Mouse (Mus musculus): ENCODE data around the gene Ccdc167.

The Ccdc167 gene

GRCm38 (mm10) chr17:29716732-29717445 lies at the start of gene Ccdc167:
Ccdc167 (minus strand) TSS chr17:29717044.
- DNase-seq = peak; percentile 96

DNA sequence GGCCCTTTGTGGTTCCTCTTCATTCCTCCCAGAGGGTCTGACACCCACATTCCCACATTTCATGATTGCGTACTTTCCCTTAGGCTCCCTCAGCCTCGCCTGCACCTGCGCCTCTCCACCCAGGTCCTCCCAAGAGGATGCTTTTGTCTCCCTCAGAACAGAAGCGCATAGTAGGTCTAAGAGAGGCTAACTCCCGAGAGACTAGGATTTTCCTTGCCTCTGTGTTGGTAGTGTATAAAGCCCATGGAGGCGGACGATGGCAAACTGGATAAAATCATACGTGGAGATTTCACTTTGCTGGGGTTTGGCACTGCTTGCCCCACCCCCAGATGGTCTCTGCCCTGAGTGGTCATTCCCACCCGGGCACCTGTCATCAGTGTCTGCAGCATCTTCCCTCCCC lies 48.5 kb upstream of the Ccdc167 start:
- no peak for DNase-seq

- DNase-seq = peak; percentile 88
These were observed 45.7 kb upstream of the Ccdc167 start for GRCm38 (mm10) chr17:29762551-29762950.

- DNase-seq = no peak
These were observed 45.1 kb upstream of the Ccdc167 start for GRCm38 (mm10) chr17:29761938-29762337.

DNA sequence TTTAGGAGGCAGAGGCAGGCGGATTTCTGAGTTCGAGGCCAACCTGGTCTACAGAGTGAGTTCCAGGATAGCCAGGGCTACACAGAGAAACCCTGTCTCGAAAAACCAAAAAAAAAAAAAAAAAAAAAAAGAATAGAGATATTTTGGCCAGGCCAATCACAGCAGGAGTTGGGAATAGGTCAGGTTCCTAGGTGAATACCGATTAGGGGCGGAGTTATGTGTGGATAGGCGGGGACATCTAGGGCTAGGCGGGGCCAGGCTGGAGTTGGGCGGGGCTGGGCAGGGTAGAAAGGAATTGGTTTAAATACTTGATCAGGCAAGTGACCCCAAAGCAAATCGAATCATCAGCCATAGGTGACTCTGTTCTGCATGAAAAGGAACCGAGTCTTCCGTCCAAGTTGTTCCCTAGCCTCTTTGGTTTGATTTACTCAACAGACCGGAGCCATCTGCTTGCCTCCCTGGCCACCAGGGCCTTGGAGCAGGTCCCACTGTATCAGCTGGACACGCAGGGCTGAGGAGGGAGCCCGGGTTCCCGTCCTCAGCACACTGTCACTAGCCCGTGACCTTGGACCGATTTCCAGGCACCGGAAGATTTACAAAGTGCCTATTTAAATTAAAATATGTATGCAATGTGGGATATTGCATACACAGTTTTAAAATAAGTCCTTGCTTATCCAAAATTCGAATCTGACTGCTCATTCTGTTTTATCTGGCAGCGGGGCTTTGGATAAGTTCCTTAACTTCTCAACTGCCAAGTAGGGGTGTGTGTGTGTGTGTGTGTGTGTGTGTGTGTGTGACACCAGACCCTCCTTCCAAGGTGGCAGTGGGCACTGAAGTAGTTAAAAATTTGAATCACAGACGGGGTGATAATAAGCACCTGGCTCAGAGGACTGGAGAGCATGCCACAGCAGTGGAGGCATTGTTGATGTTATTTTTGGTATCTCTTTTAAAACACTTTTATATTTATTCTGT lies 43.8 kb upstream of the Ccdc167 start:
- no peak for DNase-seq

GRCm38 (mm10) chr17:29759963-29760362 lies 43.1 kb upstream of the Ccdc167 start:
- no peak for DNase-seq

GRCm38 (mm10) chr17:29756381-29756780 lies 39.5 kb upstream of the Ccdc167 start:
- no peak for DNase-seq

- no peak for DNase-seq
These were observed 37.7 kb upstream of the Ccdc167 start for GRCm38 (mm10) chr17:29754510-29754909.

DNA sequence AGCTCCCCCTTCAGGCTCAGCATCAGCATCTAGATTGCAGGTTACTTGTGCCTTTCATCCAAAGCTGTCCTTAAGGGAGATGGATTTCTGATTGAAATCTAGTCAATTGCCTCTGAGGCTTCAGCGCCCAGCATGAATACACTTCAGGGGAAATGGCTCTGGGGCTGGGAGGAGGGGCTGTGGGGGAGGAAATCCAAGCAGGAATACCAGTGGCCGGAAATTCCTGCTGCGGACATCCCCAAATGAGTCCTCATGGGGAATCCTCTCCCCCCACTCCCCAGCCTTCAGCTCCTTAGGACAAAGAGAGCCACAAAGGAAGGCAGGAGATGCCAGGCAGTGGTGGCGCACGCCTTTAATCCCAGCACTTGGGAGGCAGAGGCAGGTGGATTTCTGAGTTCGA lies 30.6 kb upstream of the Ccdc167 start:
- no peak for DNase-seq

GRCm38 (mm10) chr17:29737849-29738804 lies 21.3 kb upstream of the Ccdc167 start:
- DNase-seq = no peak

GRCm38 (mm10) chr17:29736448-29737014 lies 19.7 kb upstream of the Ccdc167 start:
- DNase-seq = no peak

DNA sequence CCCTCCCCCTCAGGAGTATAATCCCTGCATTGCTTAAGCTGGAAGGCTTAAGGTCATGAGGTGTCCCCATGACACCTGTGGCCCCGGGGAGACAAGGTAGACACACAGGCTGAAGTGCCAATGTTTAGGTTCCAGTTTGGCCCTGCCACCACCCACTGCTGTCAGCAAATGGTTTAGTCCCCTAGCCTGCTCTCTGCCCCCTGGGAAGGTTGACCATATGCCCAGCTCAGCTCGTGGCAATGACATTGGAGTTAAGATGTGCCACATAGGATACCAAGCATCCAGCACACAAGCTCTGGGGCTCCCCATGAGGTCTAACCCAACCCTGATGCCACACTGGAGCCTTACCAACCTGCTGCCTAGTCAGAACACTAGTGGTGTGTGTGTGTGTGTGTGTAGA lies 15.7 kb upstream of the Ccdc167 start:
- DNase-seq = no peak

DNA sequence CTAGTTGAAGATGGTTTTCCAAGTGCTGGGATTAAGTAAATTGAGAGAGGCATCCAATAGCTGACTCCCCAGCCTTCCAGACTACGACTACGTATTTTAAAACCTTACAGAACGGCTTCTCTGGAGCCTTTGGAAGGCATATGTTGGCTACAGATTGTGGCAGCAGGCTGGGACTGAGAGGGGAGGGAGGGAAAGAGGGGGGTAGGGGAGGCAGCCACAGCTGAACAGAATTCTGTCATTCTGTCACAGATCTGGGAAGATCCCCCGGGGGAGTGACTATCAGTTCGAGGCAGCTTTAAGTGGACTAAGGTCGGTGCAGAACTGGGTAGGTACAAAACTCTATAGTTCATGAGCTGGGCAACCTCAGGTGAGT lies 15.1 kb upstream of the Ccdc167 start:
- DNase-seq = no peak

DNA sequence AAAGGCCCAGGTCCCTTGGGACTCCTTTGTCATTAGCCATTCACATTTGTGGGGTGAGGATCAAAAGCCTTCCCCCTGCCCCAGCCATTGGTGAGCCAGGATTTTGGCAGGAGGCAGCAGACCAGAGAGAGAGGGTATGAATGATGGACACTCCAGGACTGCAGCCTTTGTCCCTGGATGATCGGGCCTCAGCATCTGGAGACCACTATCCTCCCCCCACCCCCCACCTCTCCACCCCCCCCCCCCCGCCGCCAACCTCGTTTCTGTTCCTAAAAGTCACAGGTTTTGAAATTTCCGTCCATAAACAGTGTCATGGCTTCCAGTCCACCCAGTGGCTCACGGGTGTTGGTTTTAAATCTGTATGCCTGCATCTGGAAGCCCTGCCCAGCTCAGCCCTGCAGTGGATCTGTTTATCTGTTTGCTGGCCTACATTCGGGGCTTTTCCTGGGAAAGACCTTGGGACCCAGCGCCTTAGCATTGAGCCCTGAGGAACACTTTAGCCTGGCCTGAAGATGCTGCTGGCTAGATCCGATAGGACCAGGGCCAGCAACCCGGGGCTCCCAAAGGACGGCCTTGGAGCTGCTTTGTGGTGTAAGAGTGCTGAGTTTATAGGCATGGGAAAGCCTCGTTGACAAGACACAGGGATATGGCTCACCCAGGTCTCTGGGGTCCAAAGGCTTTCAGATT lies 14.6 kb upstream of the Ccdc167 start:
- no peak for DNase-seq

- no peak for DNase-seq
These were observed 13.8 kb upstream of the Ccdc167 start for GRCm38 (mm10) chr17:29730510-29731265.

GRCm38 (mm10) chr17:29728082-29728481 lies 11.2 kb upstream of the Ccdc167 start:
- peak; percentile 56 for DNase-seq

DNA sequence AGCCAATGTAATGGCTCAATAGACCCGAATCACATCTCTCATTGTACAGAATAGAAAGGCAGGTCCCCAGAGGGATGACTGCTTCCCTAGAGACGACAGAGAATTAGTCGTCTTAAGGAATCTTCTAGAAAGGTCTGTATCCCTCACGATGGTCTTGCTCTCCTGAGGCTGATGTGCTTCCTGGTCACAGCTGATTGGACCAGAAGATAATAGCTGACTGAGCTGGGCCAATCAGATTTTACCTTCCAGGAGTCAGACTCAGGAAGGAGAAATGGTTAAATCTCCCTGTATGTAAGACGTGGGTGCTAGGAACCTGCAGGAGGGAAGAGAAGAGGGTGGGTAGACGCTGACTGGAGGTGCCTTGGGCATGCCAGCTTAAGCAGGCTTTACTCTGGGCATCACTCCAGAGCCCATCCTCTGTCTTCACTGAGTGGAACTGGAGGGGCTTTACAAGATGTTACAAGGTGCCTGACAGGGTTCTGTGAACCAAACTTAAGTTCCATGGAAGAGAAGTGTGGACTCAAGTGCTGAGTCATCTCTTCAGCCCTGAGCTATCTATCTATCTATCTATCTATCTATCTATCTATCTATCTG lies 8.3 kb upstream of the Ccdc167 start:
- no peak for DNase-seq

DNA sequence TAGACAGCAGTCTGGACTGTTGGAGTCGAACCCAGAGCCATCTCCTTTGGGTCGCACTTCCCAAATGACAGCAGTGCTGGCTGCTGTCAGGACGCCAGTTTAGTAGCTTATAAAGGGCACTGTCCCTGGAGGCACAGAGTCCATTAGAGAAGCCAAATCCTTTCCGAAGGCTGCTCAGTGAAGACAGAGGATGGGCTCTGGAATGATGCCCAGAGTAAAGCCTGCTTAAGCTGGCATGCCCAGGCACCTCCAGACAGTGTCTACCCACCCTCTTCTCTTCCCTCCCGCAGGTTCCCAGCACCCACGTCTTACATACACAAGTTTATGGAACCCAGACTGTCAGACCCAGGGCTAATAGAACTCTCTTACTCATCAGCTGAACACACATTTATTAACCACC lies 7.8 kb upstream of the Ccdc167 start:
- DNase-seq = no peak

DNA sequence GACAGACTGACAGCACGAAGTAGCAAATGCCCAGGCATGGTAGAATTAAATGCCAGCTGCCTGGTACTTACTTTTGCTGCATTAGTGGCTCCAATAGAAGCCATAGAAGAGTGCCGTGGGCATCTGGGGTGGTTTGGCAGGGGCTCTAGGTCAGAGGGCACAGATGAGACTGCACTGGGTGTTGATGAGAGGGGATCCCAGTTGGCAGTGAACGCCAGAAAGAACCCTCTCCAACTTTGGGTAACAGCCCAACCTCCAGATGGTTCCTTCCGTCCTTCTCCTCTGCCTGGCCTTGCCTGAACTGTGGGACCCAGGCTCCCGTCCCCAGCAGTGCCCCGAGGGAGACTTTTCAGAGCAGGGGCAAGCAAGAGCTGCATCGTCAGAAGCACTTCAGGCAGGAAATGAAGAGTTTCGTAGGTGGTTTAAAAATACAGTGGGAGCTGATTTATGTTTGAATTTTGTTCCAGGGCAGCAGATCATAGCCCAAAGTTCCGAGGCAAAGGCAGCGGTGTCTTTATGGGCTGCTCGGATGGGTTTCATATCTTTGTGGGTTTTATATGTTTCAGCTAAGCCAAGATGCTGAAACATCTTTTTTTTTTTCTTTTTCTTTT lies 4.0 kb upstream of the Ccdc167 start:
- no peak for DNase-seq

Measured in thymus, postnatal 14 days (tissue).